Mouse (Mus musculus) gastrocnemius, postnatal 36 days (tissue): ENCODE data around the gene Clec2g. TPM values are rescaled to one million over a fixed set of nuclear protein-coding genes. Genes with fewer than 3 reads are reported as not detected.
"Not testable (repeated sequence)": the region's sequence is repeated elsewhere in the genome, so short reads cannot be mapped to it uniquely, and the experiment has no call there.

ENCODE experiments used
- DNase-seq, 2 experiments: peaks; one replicate each; pipeline ENCODE4 v3.0.0; 2022
- intact Hi-C: fragments of 180-260 bp; cut with DNase I; formaldehyde crosslinking; loops from one replicate; pipeline ENCODE4 v1.15.1; 2025
- microRNA-seq, 2 experiments: library from miRNA; unstranded; fragments of <30 nt; microRNA quantifications; one replicate each; pipeline ENCODE4 v1.2.0; 2021
- total RNA-seq, 2 experiments: library from RNA; stranded (reverse); gene quantifications; 2 replicates each; pipeline ENCODE4 v1.2.3; 2021

The Clec2g gene
- total RNA-seq, 2 experiments from 2014 or later: 2.3 to 2.5 TPM

DNA sequence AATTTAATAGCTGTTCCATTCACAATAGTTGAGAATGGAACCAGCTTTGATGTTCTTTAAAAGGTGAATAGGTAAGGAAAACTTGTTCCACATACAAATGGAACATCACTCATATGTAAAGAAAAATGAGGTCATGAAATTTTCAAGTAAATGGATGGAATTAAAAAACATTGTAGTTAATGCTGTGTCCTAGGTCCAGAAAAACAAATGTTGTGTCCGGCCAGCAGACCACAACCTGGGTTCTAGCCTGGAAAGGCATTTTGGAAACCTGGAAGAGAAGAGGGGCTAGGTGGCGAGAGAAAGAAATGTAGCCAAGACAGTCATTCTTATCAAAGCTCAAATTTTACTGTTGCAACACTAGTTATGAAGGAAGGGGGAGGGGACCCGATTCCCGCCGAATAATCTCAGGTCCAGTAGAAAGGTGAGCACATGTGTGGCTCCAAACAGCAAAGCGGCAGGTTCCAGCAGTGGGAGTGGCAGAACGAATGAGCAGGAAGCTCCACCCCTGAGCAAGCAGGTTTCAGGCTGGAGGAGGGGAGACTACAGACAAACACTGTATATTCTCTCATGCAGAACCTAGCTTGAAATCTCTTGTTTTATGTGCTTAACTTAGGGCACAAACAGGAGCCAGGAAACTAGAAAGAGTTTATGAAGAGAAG is 75.8 kb downstream of the Clec2g start:
- DNase-seq, intact Hi-C loops: not testable (repeated sequence)

DNA sequence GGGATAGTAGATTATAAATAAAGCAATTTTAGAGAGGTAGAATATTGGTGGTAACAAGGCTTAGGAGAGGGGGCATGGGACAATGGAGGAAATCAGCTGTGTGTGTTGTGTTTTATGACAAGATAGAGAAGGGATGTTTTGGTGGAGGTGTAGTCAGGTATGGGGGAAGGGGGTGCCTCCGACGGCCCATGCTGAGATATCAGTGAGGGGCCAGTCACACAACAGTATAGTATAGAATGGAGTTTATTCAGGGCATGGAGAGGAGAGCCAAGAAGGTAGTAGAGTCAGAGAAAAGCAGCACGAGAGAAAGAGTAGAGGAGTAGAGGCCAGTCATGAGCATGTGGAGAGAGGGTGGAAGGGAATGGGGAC is 76.3 kb downstream of the Clec2g start:
- intact Hi-C loops: no loop called here
- no peak for DNase-seq

DNA sequence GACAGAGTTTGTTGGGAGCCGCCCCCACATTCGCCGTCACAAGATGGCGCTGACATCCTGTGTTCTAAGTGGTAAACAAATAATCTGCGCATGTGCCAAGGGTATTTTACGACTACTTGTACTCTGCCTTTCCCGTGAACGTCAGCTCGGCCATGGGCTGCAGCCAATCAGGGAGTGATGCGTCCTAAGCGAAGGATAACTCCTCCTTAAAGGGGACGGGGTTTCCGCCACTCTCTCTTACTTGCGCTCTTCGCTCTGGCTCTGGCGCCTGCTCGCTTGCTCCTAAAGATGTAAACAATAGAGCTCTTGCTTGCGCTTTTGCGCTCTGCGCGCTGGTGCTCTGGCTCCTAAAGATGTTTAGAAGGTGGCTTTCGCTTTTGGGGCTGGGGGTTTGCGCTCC is 77.8 kb downstream of the Clec2g start:
- DNase-seq, intact Hi-C loops: not testable (repeated sequence)

DNA sequence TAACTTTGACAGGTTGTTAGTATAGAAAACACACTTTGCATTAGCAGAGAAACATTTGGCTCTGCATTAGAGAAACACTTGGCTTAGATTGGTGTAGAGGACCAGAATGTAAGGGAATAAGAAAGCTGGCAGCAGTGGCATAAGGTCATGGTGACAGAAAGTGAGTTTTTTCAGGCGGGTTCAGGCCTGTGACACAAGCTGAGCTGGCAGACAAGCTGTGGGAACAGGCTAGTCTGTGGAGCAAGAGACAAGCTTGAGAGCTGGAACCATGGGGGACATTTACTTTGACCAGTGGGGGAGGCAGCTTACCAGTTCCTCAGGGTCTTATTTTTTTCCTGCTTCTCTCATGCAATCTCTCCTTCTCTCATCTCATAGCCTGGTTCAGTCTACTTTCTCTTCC is 78.8 kb downstream of the Clec2g start:
- DNase-seq: no peak
- intact Hi-C loops: no loop called here

DNA sequence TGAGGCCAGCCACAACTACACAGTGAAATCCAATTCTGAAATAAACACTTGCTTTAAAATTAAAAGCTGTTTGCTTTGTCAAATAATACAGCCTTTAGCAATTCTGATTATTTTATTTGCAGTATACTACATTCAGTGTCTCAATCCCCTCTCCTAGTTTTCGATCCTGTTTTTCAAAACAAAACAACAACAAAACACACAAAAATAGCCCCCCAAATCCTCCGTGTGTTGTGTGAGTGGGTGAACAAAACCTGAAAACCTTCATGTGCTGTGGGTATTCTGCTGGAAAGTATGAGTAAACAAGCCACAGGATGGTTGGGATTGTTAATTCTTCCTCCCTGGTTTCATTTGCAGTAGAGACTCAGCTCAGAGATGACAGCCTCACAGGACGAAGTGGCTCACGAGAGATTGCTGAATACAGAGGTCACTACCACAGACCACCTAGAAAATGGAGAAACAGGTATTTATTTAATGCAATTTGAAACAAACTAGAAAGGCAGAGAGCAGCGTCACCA is 79.6 kb downstream of the Clec2g start:
- no peak for DNase-seq
- intact Hi-C loops: no loop called here

DNA sequence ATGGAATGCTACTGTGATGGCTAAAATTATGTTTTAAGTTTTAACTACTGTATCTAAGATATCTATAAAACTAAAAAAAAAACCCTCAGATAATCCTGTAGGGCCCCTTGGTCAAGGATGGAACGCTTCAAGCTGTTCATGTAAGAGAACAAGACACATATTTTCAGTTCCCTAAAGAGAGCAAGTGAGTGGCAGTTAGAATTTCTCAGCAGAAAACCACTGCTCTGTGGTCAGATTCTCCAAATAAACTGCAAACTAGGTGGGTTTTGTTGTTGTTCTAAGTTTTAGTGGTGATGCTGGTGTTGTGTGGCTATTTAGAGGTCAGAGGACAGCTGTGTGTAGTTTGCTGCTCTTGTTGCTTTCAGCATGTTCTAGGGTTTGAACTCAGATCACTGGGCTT is 80.2 kb downstream of the Clec2g start:
- intact Hi-C loops: no loop called here
- no peak for DNase-seq

DNA sequence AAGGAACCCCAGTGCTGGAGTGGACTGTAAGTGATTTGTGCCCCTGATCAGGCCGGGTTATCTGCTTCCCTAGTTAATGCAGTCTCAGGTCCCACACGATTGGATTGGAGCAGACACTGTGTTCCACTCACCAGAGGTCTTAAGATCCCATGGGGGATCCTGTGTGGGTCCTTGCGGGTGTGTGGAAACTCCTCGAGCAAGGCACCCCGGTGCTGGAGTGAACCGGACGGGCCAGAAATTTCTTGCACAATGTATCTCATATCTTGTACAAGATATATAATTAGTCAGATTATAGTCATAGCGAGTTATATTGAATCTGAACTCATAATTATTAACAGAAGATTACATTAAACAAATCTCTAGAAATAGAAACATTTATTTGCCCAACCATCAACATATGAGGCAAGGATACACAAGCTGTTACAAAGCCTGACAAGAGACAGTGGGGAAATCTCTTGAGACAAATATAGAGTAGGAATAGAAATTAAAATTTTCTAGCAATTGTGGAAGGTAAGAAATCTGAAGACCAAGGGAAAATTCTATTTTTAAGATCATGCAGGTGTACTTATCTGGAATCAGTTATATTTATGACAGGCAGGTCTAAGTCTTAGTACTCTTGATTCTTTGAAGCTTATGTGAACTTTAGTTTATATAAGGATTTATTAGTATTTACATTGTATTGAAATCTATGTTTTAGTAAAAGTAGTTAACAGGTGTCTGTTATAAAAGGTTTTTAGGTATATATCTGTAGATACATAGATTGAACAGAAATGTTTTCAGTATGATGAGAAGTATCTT is 93.5 kb downstream of the Clec2g start:
- DNase-seq: no peak
- intact Hi-C loops: no loop called here

DNA sequence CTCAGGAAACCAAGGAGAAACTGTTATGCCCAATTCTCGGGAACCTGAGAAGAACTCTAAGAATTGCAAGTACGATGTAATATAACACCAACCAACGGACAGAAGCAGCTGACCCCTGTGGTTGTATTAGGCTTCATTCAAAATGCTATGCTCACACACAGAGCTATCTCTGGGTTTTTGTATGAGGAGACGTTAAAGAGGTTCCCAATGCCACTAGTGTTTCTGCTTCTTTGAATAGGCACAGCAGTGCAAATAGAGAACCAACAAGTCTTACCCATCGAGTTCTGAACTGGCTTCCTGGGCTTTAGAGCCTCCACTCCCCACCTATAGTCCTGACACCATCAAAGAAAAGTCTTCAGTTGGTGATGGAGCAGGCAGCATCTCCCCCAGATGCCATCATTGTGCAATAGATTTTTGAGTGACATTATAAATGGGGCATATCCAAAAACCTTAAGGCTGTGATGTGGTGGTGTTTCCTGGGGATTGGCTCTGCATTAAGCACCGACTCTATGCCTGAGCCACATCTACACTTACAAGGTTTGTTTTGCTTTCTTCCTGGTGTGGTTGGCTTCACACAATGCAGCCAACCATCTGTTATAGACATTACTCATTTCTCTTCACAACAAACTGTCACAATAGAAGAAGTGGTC is 96.1 kb downstream of the Clec2g start:
- intact Hi-C loops: no loop called here

DNA sequence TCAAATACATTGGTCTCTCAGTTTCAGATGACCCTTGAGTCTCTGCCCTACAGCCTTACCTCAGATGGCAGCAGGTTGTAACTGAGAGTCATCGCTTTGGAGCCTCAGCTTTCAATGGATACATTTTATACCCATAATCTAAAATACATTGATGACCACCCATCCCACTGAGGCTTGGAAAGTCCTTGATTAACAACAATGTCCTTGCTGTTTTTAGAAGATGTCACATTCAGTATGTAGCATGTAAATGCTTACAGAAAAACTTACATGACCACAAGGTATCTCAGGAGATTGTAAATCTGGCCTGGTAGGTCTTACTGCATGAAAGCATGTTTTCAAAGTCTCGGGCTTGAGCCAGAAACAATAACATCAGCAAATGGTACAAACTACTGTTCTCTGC is 96.8 kb downstream of the Clec2g start:
- intact Hi-C loops: no loop called here
- no peak for DNase-seq

More for the DNA sequence above, 96.1 kb downstream of the Clec2g start:
- no peak for DNase-seq

DNA sequence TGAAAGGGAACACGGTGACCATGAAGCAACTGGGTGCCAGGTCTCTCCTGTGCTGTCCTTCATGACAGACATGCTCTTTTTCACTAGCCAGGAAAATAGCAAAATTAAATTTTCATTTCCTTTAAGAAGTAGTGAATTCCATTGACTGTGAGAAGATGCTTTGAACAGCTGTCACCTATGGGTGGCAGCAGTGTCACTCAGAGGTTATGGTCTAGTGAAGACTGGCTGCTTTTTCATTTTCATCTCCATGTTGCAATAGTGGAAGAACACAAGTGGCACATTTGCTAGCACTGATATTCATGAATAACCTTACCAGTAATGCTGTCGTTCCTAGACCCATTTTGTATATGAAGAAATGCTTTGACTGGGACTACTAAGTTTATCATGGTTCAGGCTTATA is 99.2 kb downstream of the Clec2g start:
- no peak for DNase-seq
- intact Hi-C loops: no loop called here

Small RNA genes within 50 kb of the gene (microRNA-seq; reads per million reads assigned to microRNA genes)
- gene Gm27336 (0 reads per million in 2 experiments), gene Mir7649 (0 reads per million in 2 experiments)

Other genes starting within 250 kb of the Clec2g start
- not detected for gene Klrb1, start 211.3 kb upstream of the Clec2g start, total RNA-seq
- gene Klrb1c, start 145.2 kb upstream of the Clec2g start, total RNA-seq: not detected
- gene Gm44511, start 108.1 kb upstream of the Clec2g start, total RNA-seq: not detected
- not detected for gene Klrb1b, start 108.0 kb upstream of the Clec2g start, total RNA-seq
- under 1 TPM in 1 of 2 experiments, not detected in 1; 0.18 TPM for gene Clec2i, start 46.8 kb upstream of the Clec2g start, total RNA-seq
- not detected for gene BC035044, start 43.3 kb upstream of the Clec2g start, total RNA-seq
- gene Klrb1f, start 111.5 kb downstream of the Clec2g start, total RNA-seq: not detected
- under 1 TPM; 0.15 to 0.36 TPM for gene Clec2e, start 166.5 kb downstream of the Clec2g start, total RNA-seq
- 10 to 100 TPM; 59.3 to 69.5 TPM for gene Clec2d, start 246.2 kb downstream of the Clec2g start, total RNA-seq